Mouse (Mus musculus): ENCODE results near the gene Ptger1. TPM values are rescaled to one million over a fixed set of nuclear protein-coding genes. Genes with fewer than 3 reads are reported as not detected.

The Ptger1 gene
- polyA plus RNA-seq, 1 experiment: 0.50 TPM

DNA sequence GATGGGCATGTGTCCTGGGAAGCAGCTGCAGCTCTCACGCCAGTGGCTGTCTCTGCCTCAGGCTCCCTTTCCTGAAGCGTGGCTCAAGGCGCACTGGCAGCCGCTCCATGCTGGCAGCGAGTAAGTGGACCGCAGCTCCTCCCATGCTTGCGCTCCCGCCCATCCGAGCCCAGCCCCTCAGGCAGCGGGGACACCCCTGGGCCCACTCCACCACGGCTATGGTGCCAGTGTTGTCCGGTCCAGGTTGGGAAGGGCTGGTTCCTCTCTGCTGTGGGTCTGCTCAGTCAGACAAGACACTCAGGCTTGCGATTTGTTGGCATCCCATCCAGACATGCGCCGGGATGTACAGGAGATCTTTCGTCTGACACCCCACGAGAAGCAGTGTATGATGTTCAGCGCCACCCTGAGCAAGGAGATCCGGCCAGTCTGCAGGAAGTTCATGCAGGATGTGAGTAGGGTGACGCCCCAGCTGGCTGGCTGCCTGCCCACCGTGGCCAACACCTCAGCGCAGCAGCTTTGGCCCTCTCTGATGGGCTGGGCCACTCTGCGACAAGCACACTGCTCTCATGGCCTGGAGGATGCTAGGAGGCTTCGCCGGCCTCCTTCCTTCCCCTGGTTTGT lies 55.0 kb downstream of the Ptger1 start:
- no peak for DNase-seq

More for the DNA sequence above, 55.0 kb downstream of the Ptger1 start:
- Histone ChIP-seq H3K4me3 (ENCODE audit: control insufficient read depth, insufficient read depth, low read length) (no peak overlapping the region), H3K27ac (ENCODE audit: control insufficient read depth, insufficient read depth, low read length) (no peak overlapping the region), H3K4me1 (replicated peaks; ENCODE audit: control insufficient read depth, insufficient read depth, low read length) (no peaks in the 10 kb centered on the region), H3K27me3 (ENCODE audit: control insufficient read depth, insufficient read depth, low read length) (no peaks in the 10 kb centered on the region), H3K36me3 (ENCODE audit: control insufficient read depth, insufficient read depth, low read length) (peaks cover 69% of the 10 kb centered on the region)
- TF ChIP-seq POLR2A (IDR thresholded peaks at IDR 0.05; ENCODE audit: control insufficient read depth, extremely low read depth, insufficient read depth, low read length, poor library complexity): no peak
- 93% methylated on average over 25 of the region's 25 CpGs for WGBS

Other genes with a start within 250 kb of the Ptger1 start
- gene Scoc, start 208.3 kb upstream of the Ptger1 start, polyA plus RNA-seq (2012; rRNA removed): 6.9 and 9.1 TPM in 2 replicates
- not detected in 2 replicates for gene Olfr370, start 130.9 kb upstream of the Ptger1 start, polyA plus RNA-seq (2012; rRNA removed)
- gene Ndufb7, start 100.0 kb upstream of the Ptger1 start, polyA plus RNA-seq (2012; rRNA removed): 412 and 498 TPM in 2 replicates
- 577 and 705 TPM in 2 replicates for gene Tecr, start 58.7 kb upstream of the Ptger1 start, polyA plus RNA-seq (2012; rRNA removed)
- 87.1 and 91.0 TPM in 2 replicates for gene Dnajb1, start 58.5 kb upstream of the Ptger1 start, polyA plus RNA-seq (2012; rRNA removed)
- gene Gipc1, start 14.0 kb upstream of the Ptger1 start, polyA plus RNA-seq (2012; rRNA removed): 50.2 and 58.6 TPM in 2 replicates
- gene Pkn1, start 32.5 kb downstream of the Ptger1 start, polyA plus RNA-seq (2012; rRNA removed): 321 and 324 TPM in 2 replicates
- gene Ddx39, start 48.5 kb downstream of the Ptger1 start, polyA plus RNA-seq (2012; rRNA removed): 157 and 171 TPM in 2 replicates
- gene Adgre5, start 74.6 kb downstream of the Ptger1 start, polyA plus RNA-seq (2012; rRNA removed): 190 and 193 TPM in 2 replicates
- 170 and 184 TPM in 2 replicates for gene Adgrl1, start 233.4 kb downstream of the Ptger1 start, polyA plus RNA-seq (2012; rRNA removed)